In genomic region chr1:78488752-78489492, GRCm38 (mm10) we compare ENCODE assay signal across 8 mouse cellular contexts. TPM values are rescaled to one million over a fixed set of nuclear protein-coding genes. Genes with fewer than 3 reads are reported as not detected.
A peak's percentile ranks its signal among the peaks of the same experiment; 100 is the strongest.
DNase-seq lines count a peak whose midpoint lies in the region; ATAC-seq and TF ChIP-seq lines count a peak whose summit lies in the region.

Gene Farsb, minus strand, starts transcription at chr1:78488897.

- TF ChIP-seq POLR2A in ES-Bruce4 (IDR thresholded peaks at IDR 0.05; ENCODE audit: insufficient read depth, low read length) = no peak

- intact Hi-C loops in heart, postnatal 10 days (cut with DNase I) = no loop called here

- H3K36me3 ChIP-seq in ES-Bruce4 (ENCODE audit: control insufficient read depth, insufficient read depth, low read length, poor library complexity, severe bottlenecking) = peaks cover 13% of the 10 kb centered on the region
- H3K36me3 ChIP-seq in forebrain, embryonic 13.5 days (ENCODE audit: poor library complexity, severe bottlenecking) = no peaks in the 10 kb centered on the region
- no peaks in the 10 kb centered on the region for H3K36me3 ChIP-seq in liver, postnatal 0 days (replicated peaks; ENCODE audit: insufficient read depth, low read length)
- no peaks in the 10 kb centered on the region for H3K36me3 ChIP-seq in neural tube, embryonic 14.5 days (ENCODE audit: control insufficient read depth, insufficient read depth, low read length)

- DNase-seq in heart, postnatal 10 days = peak; percentile 95
- peak; percentile 88 for DNase-seq in large intestine, adult 2 months (ENCODE audit: low read depth, low spot score)
- DNase-seq in liver, postnatal 0 days = peak; percentile 91
- peak; percentile 92 for DNase-seq in testis, postnatal 10 days (ENCODE audit: low spot score)

- no peak for TF ChIP-seq CTCF in ES-Bruce4 (IDR thresholded peaks at IDR 0.05; ENCODE audit: low read depth, low read length)
- no peak for TF ChIP-seq CTCF in liver, postnatal 0 days (IDR thresholded peaks at IDR 0.05; ENCODE audit: low read depth)

- H3K27ac ChIP-seq in ES-Bruce4 (ENCODE audit: insufficient read depth, low read length) = peak within 1 kb of the TSS; percentile 56; the same call in 1 of the 2 replicates
- peak within 1 kb of the TSS; percentile 38; the same call in 1 of the 2 replicates for H3K27ac ChIP-seq in forebrain, embryonic 13.5 days
- peak within 1 kb of the TSS; percentile 77 for H3K27ac ChIP-seq in liver, postnatal 0 days (ENCODE audit: low read depth)
- H3K27ac ChIP-seq in neural tube, embryonic 14.5 days (ENCODE audit: low read depth, low read length) = peak within 1 kb of the TSS; percentile 49; the same call in 1 of the 2 replicates

- ATAC-seq in cerebellum, adult (ENCODE audit: insufficient number of reproducible peaks, low FRiP score, low TSS enrichment) = peak; percentile 97
- ATAC-seq in forebrain, embryonic 13.5 days = peak; percentile 99
- peak; percentile 98 for ATAC-seq in liver, postnatal 0 days
- ATAC-seq in neural tube, embryonic 14.5 days (ENCODE audit: low read depth) = peak; percentile 97

- H3K9ac ChIP-seq in ES-Bruce4 (ENCODE audit: low read depth, poor library complexity, severe bottlenecking) = peak within 1 kb of the TSS; percentile 76
- peak within 1 kb of the TSS; percentile 89 for H3K9ac ChIP-seq in forebrain, embryonic 13.5 days
- H3K9ac ChIP-seq in liver, postnatal 0 days (replicated peaks) = peak within 1 kb of the TSS; percentile 80
- H3K9ac ChIP-seq in neural tube, embryonic 14.5 days (replicated peaks; ENCODE audit: low read depth, low read length) = peak within 1 kb of the TSS; percentile 76

- H3K4me3 ChIP-seq in ES-Bruce4 (ENCODE audit: low read depth, low read length) = peak within 1 kb of the TSS; percentile 98
- peak within 1 kb of the TSS; percentile 95 for H3K4me3 ChIP-seq in forebrain, embryonic 13.5 days
- H3K4me3 ChIP-seq in liver, postnatal 0 days (ENCODE audit: low read depth, low read length) = peak within 1 kb of the TSS; percentile 84
- H3K4me3 ChIP-seq in neural tube, embryonic 14.5 days (ENCODE audit: low read depth, low read length) = peak within 1 kb of the TSS; percentile 82

- no peaks in the 10 kb centered on the region for H3K9me3 ChIP-seq in ES-Bruce4 (replicated peaks; ENCODE audit: control insufficient read depth, insufficient read depth, low read length, poor library complexity, severe bottlenecking)
- H3K9me3 ChIP-seq in forebrain, embryonic 13.5 days (replicated peaks) = no peaks in the 10 kb centered on the region
- no peaks in the 10 kb centered on the region for H3K9me3 ChIP-seq in liver, postnatal 0 days (ENCODE audit: low read length)
- no peaks in the 10 kb centered on the region for H3K9me3 ChIP-seq in neural tube, embryonic 14.5 days (ENCODE audit: control insufficient read depth, low read length)

- H3K4me2 ChIP-seq in forebrain, embryonic 13.5 days = peak within 1 kb of the TSS; percentile 93
- peak within 1 kb of the TSS; percentile 87 for H3K4me2 ChIP-seq in liver, postnatal 0 days (ENCODE audit: low read depth, low read length)
- peak within 1 kb of the TSS; percentile 75 for H3K4me2 ChIP-seq in neural tube, embryonic 14.5 days (ENCODE audit: low read depth, low read length)

- peaks cover 5% of the 10 kb centered on the region for H3K4me1 ChIP-seq in ES-Bruce4 (ENCODE audit: control insufficient read depth, insufficient read depth, low read length)
- peaks cover 23% of the 10 kb centered on the region for H3K4me1 ChIP-seq in forebrain, embryonic 13.5 days
- H3K4me1 ChIP-seq in liver, postnatal 0 days (ENCODE audit: insufficient read depth) = peaks cover 22% of the 10 kb centered on the region
- peaks cover 10% of the 10 kb centered on the region for H3K4me1 ChIP-seq in neural tube, embryonic 14.5 days (ENCODE audit: control insufficient read depth, insufficient read depth, low read length)

- no peak for TF ChIP-seq EP300 in ES-Bruce4 (IDR thresholded peaks at IDR 0.05; ENCODE audit: insufficient read depth, low read depth, low read length)
- peak; percentile 93 for TF ChIP-seq EP300 in liver, postnatal 0 days (IDR thresholded peaks at IDR 0.05; ENCODE audit: low read depth)

- WGBS in forebrain, embryonic 13.5 days = under 1% methylated on average over 31 of the region's 31 CpGs
- under 1% methylated on average over 31 of the region's 31 CpGs for WGBS in large intestine, adult 2 months
- WGBS in liver, postnatal 0 days (ENCODE audit: insufficient replicate concordance) = under 1% methylated on average over 31 of the region's 31 CpGs
- WGBS in neural tube, embryonic 14.5 days = under 1% methylated on average over 31 of the region's 31 CpGs

- H3K27me3 ChIP-seq in ES-Bruce4 (ENCODE audit: control insufficient read depth, insufficient read depth, low read length, poor library complexity, severe bottlenecking) = no peaks in the 10 kb centered on the region
- H3K27me3 ChIP-seq in forebrain, embryonic 13.5 days = peaks cover 8% of the 10 kb centered on the region; the same call in 1 of the 2 replicates
- no peaks in the 10 kb centered on the region for H3K27me3 ChIP-seq in liver, postnatal 0 days (ENCODE audit: insufficient read depth, low read length)
- no peaks in the 10 kb centered on the region for H3K27me3 ChIP-seq in neural tube, embryonic 14.5 days (ENCODE audit: control insufficient read depth, insufficient read depth, low read length)

RNA-seq across cellular contexts. Expression of gene Farsb, which starts in this region (rescaled TPM):
- polyA plus RNA-seq in ES-Bruce4 (2011; ENCODE audit: insufficient read depth, insufficient read length, low read depth, missing spikeins) = 171 and 179 TPM in 2 replicates
- 142 and 145 TPM in 2 replicates for polyA plus RNA-seq in forebrain, embryonic 13.5 days (2015; fragmentation: Nextera tagmentation; extraction: Ambion mirVana)
- 10 to 100 TPM; 45.7 to 50.4 TPM for total RNA-seq in heart, postnatal 10 days (2021)
- 30.9 and 32.1 TPM in 2 replicates for polyA plus RNA-seq in large intestine, adult 2 months (2012; rRNA removed)
- polyA plus RNA-seq in liver, postnatal 0 days (2015; fragmentation: Nextera tagmentation; extraction: Ambion mirVana) = 37.6 and 41.5 TPM in 2 replicates
- 171 and 177 TPM in 2 replicates for polyA plus RNA-seq in neural tube, embryonic 14.5 days (2014; fragmentation: Nextera tagmentation; extraction: Ambion mirVana)

Comparison
In these comparisons a context has a peak if more than half of its experiments do, and no peak if none do; other contexts are left out.
1. Peak in every context shown above with its lines: DNase-seq, ATAC-seq, H3K4me3 ChIP-seq and H3K27ac ChIP-seq.